Mouse (Mus musculus) C2C12 (cell line): ENCODE results near the gene Sipa1l3. TPM values are rescaled to one million over a fixed set of nuclear protein-coding genes. Genes with fewer than 3 reads are reported as not detected.
A peak's percentile ranks its signal among the peaks of the same experiment; 100 is the strongest.

Source experiments
- H3K27me3 ChIP-seq: one replicate; pipeline ENCODE4 v1.6.1; 2011; ENCODE audit not compliant: control insufficient read depth, insufficient read depth, insufficient read length
- H3K36me3 ChIP-seq: one replicate; pipeline ENCODE4 v1.6.1; 2011; ENCODE audit not compliant: control insufficient read depth, insufficient read depth
- H3K4me3 ChIP-seq: one replicate; pipeline ENCODE4 v1.5.1; 2011; ENCODE audit warnings: mild to moderate bottlenecking, control low read depth; ENCODE audit not compliant: poor library complexity, insufficient read depth, severe bottlenecking
- H3K79me2 ChIP-seq: one replicate; pipeline ENCODE4 v1.6.1; 2011; ENCODE audit not compliant: control insufficient read depth, insufficient read depth
- H3K79me3 ChIP-seq: one replicate; pipeline ENCODE4 v1.6.1; 2011; ENCODE audit warnings: low read depth, control low read depth
- H3ac ChIP-seq: one replicate; pipeline ENCODE3; 2011; ENCODE audit warnings: low read depth; ENCODE audit not compliant: control insufficient read depth, insufficient read length
- CEBPB ChIP-seq: IDR thresholded peaks from one replicate; pipeline ENCODE4 v1.6.1; 2011; ENCODE audit warnings: low read depth, mild to moderate bottlenecking, control low read depth, moderate library complexity
- CTCF ChIP-seq: IDR thresholded peaks from one replicate; pipeline ENCODE4 v1.5.1; 2011; ENCODE audit not compliant: control insufficient read depth, insufficient read depth, insufficient read length
- FOSL1 ChIP-seq: IDR thresholded peaks from one replicate; pipeline ENCODE4 v1.8.0; 2011; ENCODE audit warnings: mild to moderate bottlenecking, low read length; ENCODE audit not compliant: poor library complexity, insufficient read depth, severe bottlenecking
- MAX ChIP-seq: IDR thresholded peaks from one replicate; pipeline ENCODE4 v1.6.1; 2011; ENCODE audit warnings: mild to moderate bottlenecking, control low read depth
- MYOD1 ChIP-seq: IDR thresholded peaks from one replicate; pipeline ENCODE4 v1.6.1; 2011; ENCODE audit warnings: low read depth; ENCODE audit not compliant: control insufficient read depth, insufficient read length
- MYOG ChIP-seq: IDR thresholded peaks from one replicate; pipeline ENCODE4 v1.6.1; 2011; ENCODE audit not compliant: control insufficient read depth, insufficient read length; ENCODE audit errors: extremely low read depth
- USF1 ChIP-seq: IDR thresholded peaks from one replicate; pipeline ENCODE4 v1.6.1; 2011; ENCODE audit warnings: low read depth, mild to moderate bottlenecking, control low read depth, moderate library complexity
- polyA plus RNA-seq: library from polyadenylated mRNA; unstranded; fragments of >200 nt; fragmentation: generic; extraction: Trizol; gene quantifications from one replicate; pipeline ENCODE4 v1.2.1, GENCODE M21; 2012; ENCODE audit warnings: missing spikeins

Sipa1l3 gene
- polyA plus RNA-seq, 1 experiment = 30.1 TPM

- no peak for TF ChIP-seq MYOG
- no peak for TF ChIP-seq CEBPB
- TF ChIP-seq MAX = no peak
- no peak for TF ChIP-seq CTCF
- no peak for TF ChIP-seq USF1
- no peak for TF ChIP-seq MYOD1
- TF ChIP-seq FOSL1 = no peak
- Histone ChIP-seq H3ac (no peak overlapping the region), H3K79me3 (peaks cover 9% of the 10 kb centered on the region), H3K27me3 (no peaks in the 10 kb centered on the region), H3K36me3 (peaks cover 7% of the 10 kb centered on the region), H3K4me3 (no peak overlapping the region), H3K79me2 (peaks cover 37% of the 10 kb centered on the region)
Observed at GRCm38 (mm10) chr7:29432947-29433553, 85.4 kb downstream of the Sipa1l3 start.

DNA sequence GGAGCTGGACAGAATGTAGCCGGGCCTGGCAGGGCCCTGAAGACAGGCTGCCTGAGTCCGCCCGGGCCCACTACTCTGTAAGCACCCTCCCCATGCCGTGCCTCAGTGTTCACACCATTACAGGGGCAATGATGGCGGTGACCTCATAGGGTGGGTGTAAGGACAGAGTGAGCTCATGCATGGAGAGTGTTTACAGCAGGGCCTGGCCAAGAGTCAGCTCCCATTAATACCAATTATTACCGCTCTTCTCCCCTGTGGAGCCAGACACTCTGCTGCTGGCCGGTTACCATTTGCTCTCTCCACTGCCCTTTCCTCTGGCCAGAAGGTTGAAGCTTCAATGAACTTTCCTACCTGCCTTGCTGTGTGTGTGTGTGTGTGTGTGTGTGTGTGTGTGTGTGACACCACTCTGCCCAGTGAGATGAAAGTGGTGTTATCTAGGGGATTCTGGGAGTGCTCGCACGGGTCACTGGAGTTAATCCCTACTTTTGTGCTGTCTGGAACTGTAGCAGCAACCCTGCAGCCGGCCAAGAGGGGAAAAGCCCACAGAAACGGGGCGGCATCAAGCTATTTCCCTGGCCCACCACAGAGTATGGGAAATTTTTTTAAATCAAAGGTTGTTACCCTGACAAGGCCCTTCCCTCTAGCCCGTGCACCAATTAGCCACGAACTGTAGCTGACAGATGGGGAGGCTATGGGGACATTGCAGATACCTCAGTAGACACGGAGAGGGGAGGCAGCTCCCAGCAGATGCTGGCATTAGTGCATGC lies 86.1 kb downstream of the Sipa1l3 start:
- peaks cover 5% of the 10 kb centered on the region for H3K79me3 ChIP-seq
- TF ChIP-seq CTCF (no peak), FOSL1 (no peak), MYOD1 (no peak), MAX (no peak)
- H3K79me2 ChIP-seq = peaks cover 39% of the 10 kb centered on the region
- H3K27me3 ChIP-seq = no peaks in the 10 kb centered on the region
- peaks cover 7% of the 10 kb centered on the region for H3K36me3 ChIP-seq
- H3ac ChIP-seq = no peak overlapping the region
- H3K4me3 ChIP-seq = no peak overlapping the region

- Histone ChIP-seq H3K27me3 (no peaks in the 10 kb centered on the region), H3K79me3 (peaks cover 3% of the 10 kb centered on the region), H3K4me3 (no peak overlapping the region), H3K79me2 (peaks cover 38% of the 10 kb centered on the region), H3ac (no peak overlapping the region), H3K36me3 (peaks cover 7% of the 10 kb centered on the region)
- TF ChIP-seq USF1 (no peak), MYOD1 (no peak), MYOG (no peak)
Observed at GRCm38 (mm10) chr7:29430739-29431211, 87.7 kb downstream of the Sipa1l3 start.

DNA sequence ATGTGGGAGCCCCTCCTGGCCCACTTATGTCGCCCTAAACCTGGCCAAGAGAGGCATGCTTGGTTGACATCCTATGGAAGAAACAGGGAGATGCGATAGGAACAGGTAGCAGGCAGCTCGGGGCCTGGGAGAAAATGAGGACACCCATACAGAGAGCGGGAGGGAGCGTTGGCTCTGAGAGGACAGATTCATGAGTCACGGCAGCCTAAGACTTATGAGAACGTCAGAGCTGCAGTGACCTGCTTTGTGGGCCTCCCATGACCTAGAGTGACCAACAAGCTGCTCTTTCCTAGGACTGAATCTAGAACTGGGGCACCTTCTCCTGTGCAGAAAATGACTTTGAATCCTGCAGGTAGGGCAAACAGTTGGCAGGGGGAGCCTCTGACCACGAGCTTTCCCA lies 92.4 kb downstream of the Sipa1l3 start:
- peaks cover 2% of the 10 kb centered on the region for H3K79me3 ChIP-seq
- H3ac ChIP-seq = no peak overlapping the region
- no peaks in the 10 kb centered on the region for H3K36me3 ChIP-seq
- no peak overlapping the region for H3K4me3 ChIP-seq
- peaks cover 48% of the 10 kb centered on the region for H3K79me2 ChIP-seq
- H3K27me3 ChIP-seq = no peaks in the 10 kb centered on the region
- TF ChIP-seq USF1 (no peak), MYOG (no peak)

DNA sequence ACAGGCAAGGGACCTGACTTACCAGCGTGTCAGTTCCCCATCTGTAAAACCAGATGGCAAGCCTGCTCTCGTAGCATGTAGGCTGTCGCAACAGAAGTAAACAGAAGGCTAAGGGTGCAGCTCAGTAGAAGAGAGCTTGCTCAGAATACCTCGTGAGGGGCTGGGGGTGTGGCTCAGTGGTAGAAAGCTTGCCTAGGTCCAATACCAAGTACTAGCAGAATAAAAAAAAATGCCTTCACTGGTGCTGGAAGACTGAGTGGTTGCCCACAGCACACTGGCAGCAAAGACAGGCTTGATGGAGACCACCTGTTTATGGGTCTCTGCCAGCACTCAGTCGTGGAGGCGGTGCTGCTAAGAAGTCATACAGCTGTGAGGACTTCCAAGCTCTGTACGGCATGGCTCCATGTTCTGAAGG lies 93.0 kb downstream of the Sipa1l3 start:
- Histone ChIP-seq H3K36me3 (no peaks in the 10 kb centered on the region), H3K27me3 (no peaks in the 10 kb centered on the region), H3ac (no peak overlapping the region), H3K79me3 (peaks cover 2% of the 10 kb centered on the region), H3K79me2 (peaks cover 53% of the 10 kb centered on the region), H3K4me3 (no peak overlapping the region)
- no peak for TF ChIP-seq CTCF

GRCm38 (mm10) chr7:29424690-29425089 lies 93.8 kb downstream of the Sipa1l3 start:
- TF ChIP-seq CEBPB (no peak), USF1 (peak; percentile 66), MYOD1 (peak; percentile 53)
- H3ac ChIP-seq = no peak overlapping the region

More at GRCm38 (mm10) chr7:29424690-29425089, 93.8 kb downstream of the Sipa1l3 start:
- Histone ChIP-seq H3K79me3 (peaks cover 4% of the 10 kb centered on the region), H3K27me3 (no peaks in the 10 kb centered on the region), H3K4me3 (no peak overlapping the region), H3K36me3 (no peaks in the 10 kb centered on the region), H3K79me2 (peaks cover 55% of the 10 kb centered on the region)
